Mouse (Mus musculus) MEL (cell line): ENCODE results near the gene Eef2. TPM values are rescaled to one million over a fixed set of nuclear protein-coding genes. Genes with fewer than 3 reads are reported as not detected.

ENCODE experiments used
- DNase-seq: peaks from one replicate; pipeline ENCODE4 v3.0.0; 2011; ENCODE audit warnings: low read depth, low spot score
- H3K27ac ChIP-seq: 2 replicates; pipeline ENCODE4 v1.5.1; 2012; ENCODE audit warnings: low read depth, mild to moderate bottlenecking, control low read depth, low read length, moderate library complexity; ENCODE audit not compliant: control insufficient read depth
- H3K27me3 ChIP-seq, 2 experiments: fragments of 150-350 bp in 1 of 2; sonication (generic) in 1 of 2; 2 replicates each; pipeline ENCODE4 v1.6.1; 2012; ENCODE audit warnings: low read length in 2 of 2, mild to moderate bottlenecking in 2 of 2, improper control_type of control experiment in 1 of 2, moderate library complexity in 1 of 2; ENCODE audit not compliant: insufficient read depth in 2 of 2, control insufficient read depth in 1 of 2
- H3K36me3 ChIP-seq, 2 experiments: 2 replicates each; pipeline ENCODE4 v1.6.1; 2012 to 2014; ENCODE audit warnings: low read length in 2 of 2, improper control_type of control experiment in 1 of 2, inconsistent platforms in 1 of 2, mild to moderate bottlenecking in 1 of 2; ENCODE audit not compliant: insufficient read depth in 2 of 2, control insufficient read depth in 1 of 2
- H3K4me1 ChIP-seq, 2 experiments: fragments of 150-350 bp in 1 of 2; sonication (generic) in 1 of 2; 2 replicates each; pipeline ENCODE4 v1.6.1; 2012; ENCODE audit warnings: low read length in 2 of 2, improper control_type of control experiment in 1 of 2, mild to moderate bottlenecking in 1 of 2; ENCODE audit not compliant: insufficient read depth in 2 of 2, control insufficient read depth in 1 of 2
- H3K4me3 ChIP-seq, 2 experiments: fragments of 150-350 bp in 1 of 2; sonication (generic) in 1 of 2; 2 replicates each; pipeline ENCODE4 v1.5.1; 2012; ENCODE audit warnings: low read depth in 2 of 2, low read length in 2 of 2, mild to moderate bottlenecking in 2 of 2, moderate library complexity in 2 of 2, control low read depth in 1 of 2, improper control_type of control experiment in 1 of 2; ENCODE audit not compliant: control insufficient read depth in 1 of 2, insufficient read depth in 1 of 2
- H3K79me2 ChIP-seq: 2 replicates; pipeline ENCODE4 v1.6.1; 2012; ENCODE audit warnings: mild to moderate bottlenecking, low read length, moderate library complexity; ENCODE audit not compliant: control insufficient read depth, poor library complexity, insufficient read depth
- H3K9ac ChIP-seq: 2 replicates; pipeline ENCODE4 v1.6.1; 2012; ENCODE audit warnings: low read depth, mild to moderate bottlenecking, control low read depth, low read length, moderate library complexity; ENCODE audit not compliant: control insufficient read depth, poor library complexity, severe bottlenecking
- H3K9me3 ChIP-seq: fragments of 150-350 bp; sonication (generic); replicated peaks from 2 replicates; pipeline ENCODE4 v1.6.1; 2012; ENCODE audit warnings: mild to moderate bottlenecking, low read length, improper control_type of control experiment, moderate library complexity; ENCODE audit not compliant: insufficient read depth
- BHLHE40 ChIP-seq: IDR thresholded peaks from 2 replicates; pipeline ENCODE4 v1.6.1; 2012; ENCODE audit warnings: low read depth, mild to moderate bottlenecking, inconsistent platforms, low read length, improper control_type of control experiment, borderline replicate concordance
- CHD1 ChIP-seq: IDR thresholded peaks from 2 replicates; pipeline ENCODE4 v1.6.1; 2012; ENCODE audit warnings: low read depth, mild to moderate bottlenecking, inconsistent platforms, low read length, improper control_type of control experiment
- CHD2 ChIP-seq: IDR thresholded peaks from 2 replicates; pipeline ENCODE4 v1.6.1; 2011; ENCODE audit warnings: low read length, improper control_type of control experiment
- CTCF ChIP-seq, 3 experiments: IDR thresholded peaks in 2 of 3; conservative IDR thresholded peaks in 1 of 3; 2 replicates each; pipeline ENCODE4 v1.5.1; 2011 to 2012; ENCODE audit warnings: low read length in 3 of 3, low read depth in 2 of 3, mild to moderate bottlenecking in 2 of 3, improper control_type of control experiment in 1 of 3, inconsistent platforms in 1 of 3, mixed read lengths in 1 of 3, moderate library complexity in 1 of 3; ENCODE audit not compliant: control insufficient read depth in 1 of 3, insufficient read depth in 1 of 3, poor library complexity in 1 of 3, severe bottlenecking in 1 of 3
- E2F4 ChIP-seq: IDR thresholded peaks from 2 replicates; pipeline ENCODE4 v1.6.1; 2011; ENCODE audit warnings: low read depth, low read length, improper control_type of control experiment, borderline replicate concordance
- ELF1 ChIP-seq: IDR thresholded peaks from 2 replicates; pipeline ENCODE4 v1.6.1; 2014; ENCODE audit warnings: low read depth, mild to moderate bottlenecking, inconsistent platforms, low read length, improper control_type of control experiment, moderate library complexity
- EP300 ChIP-seq, 2 experiments: IDR thresholded peaks; 2 replicates each; pipeline ENCODE4 v1.6.1; 2011; ENCODE audit warnings: improper control_type of control experiment in 2 of 2, low read length in 2 of 2, low read depth in 1 of 2, mild to moderate bottlenecking in 1 of 2
- ETS1 ChIP-seq: IDR thresholded peaks from 2 replicates; pipeline ENCODE4 v1.6.1; 2012; ENCODE audit warnings: low read depth, mild to moderate bottlenecking, inconsistent platforms, low read length, improper control_type of control experiment, moderate library complexity
- GABPA ChIP-seq: IDR thresholded peaks from 2 replicates; pipeline ENCODE4 v1.6.1; 2012; ENCODE audit warnings: low read depth, mild to moderate bottlenecking, inconsistent platforms, low read length, improper control_type of control experiment, moderate library complexity
- GATA1 ChIP-seq: IDR thresholded peaks from 2 replicates; pipeline ENCODE4 v1.6.1; 2011; ENCODE audit warnings: low read depth, low read length, improper control_type of control experiment
- HCFC1 ChIP-seq: IDR thresholded peaks from 2 replicates; pipeline ENCODE4 v1.6.1; 2012; ENCODE audit warnings: low read depth, mild to moderate bottlenecking, inconsistent platforms, low read length, improper control_type of control experiment, moderate library complexity
- JUND ChIP-seq: IDR thresholded peaks from 2 replicates; pipeline ENCODE4 v1.6.1; 2011; ENCODE audit warnings: low read depth, mild to moderate bottlenecking, improper control_type of control experiment, low read length
- KAT2A ChIP-seq: conservative IDR thresholded peaks from 2 replicates; pipeline ENCODE4 v1.6.1; 2012; ENCODE audit warnings: low read depth, low read length, improper control_type of control experiment, inconsistent platforms
- MAFK ChIP-seq: IDR thresholded peaks from 2 replicates; pipeline ENCODE4 v1.6.1; 2011; ENCODE audit warnings: low read depth, mild to moderate bottlenecking, low read length, improper control_type of control experiment, borderline replicate concordance
- MAX ChIP-seq: IDR thresholded peaks from 2 replicates; pipeline ENCODE4 v1.6.1; 2011; ENCODE audit warnings: low read length, improper control_type of control experiment
- MEF2A ChIP-seq: IDR thresholded peaks from 2 replicates; pipeline ENCODE4 v1.6.1; 2014; ENCODE audit warnings: low read depth, mild to moderate bottlenecking, inconsistent platforms, low read length, improper control_type of control experiment; ENCODE audit not compliant: poor library complexity, insufficient replicate concordance, severe bottlenecking; ENCODE audit errors: extremely low read depth
- MXI1 ChIP-seq: IDR thresholded peaks from 2 replicates; pipeline ENCODE4 v1.6.1; 2011; ENCODE audit warnings: mild to moderate bottlenecking, low read depth, low read length, improper control_type of control experiment
- MYB ChIP-seq: IDR thresholded peaks from 2 replicates; pipeline ENCODE4 v1.6.1; 2011; ENCODE audit warnings: mild to moderate bottlenecking, low read depth, low read length, improper control_type of control experiment
- NELFE ChIP-seq: IDR thresholded peaks from 2 replicates; pipeline ENCODE4 v1.6.1; 2011; ENCODE audit warnings: low read depth, low read length, improper control_type of control experiment
- NRF1 ChIP-seq: IDR thresholded peaks from 2 replicates; pipeline ENCODE4 v1.6.1; 2014; ENCODE audit warnings: low read depth, mild to moderate bottlenecking, inconsistent platforms, low read length, improper control_type of control experiment, moderate library complexity; ENCODE audit not compliant: poor library complexity, insufficient read depth, severe bottlenecking
- POLR2A ChIP-seq, 2 experiments: IDR thresholded peaks; 2 replicates each; pipeline ENCODE4 v1.6.1; 2011 to 2012; ENCODE audit warnings: low read length in 2 of 2, mild to moderate bottlenecking in 2 of 2, control low read depth in 1 of 2, improper control_type of control experiment in 1 of 2, low read depth in 1 of 2, moderate library complexity in 1 of 2; ENCODE audit not compliant: control insufficient read depth in 1 of 2, insufficient read depth in 1 of 2, poor library complexity in 1 of 2
- POLR2AphosphoS2 ChIP-seq: IDR thresholded peaks from 2 replicates; pipeline ENCODE4 v1.6.1; 2011; ENCODE audit warnings: low read length, improper control_type of control experiment
- POLR2AphosphoS5 ChIP-seq: IDR thresholded peaks from 2 replicates; pipeline ENCODE4 v1.6.1; 2012; ENCODE audit warnings: low read depth, borderline replicate concordance, mild to moderate bottlenecking, inconsistent platforms, low read length, moderate library complexity, mixed read lengths
- RAD21 ChIP-seq: IDR thresholded peaks from 2 replicates; pipeline ENCODE4 v1.6.1; 2011; ENCODE audit warnings: mild to moderate bottlenecking, low read depth, low read length, improper control_type of control experiment
- RCOR1 ChIP-seq: IDR thresholded peaks from 2 replicates; pipeline ENCODE4 v1.6.1; 2012; ENCODE audit warnings: low read depth, mild to moderate bottlenecking, inconsistent platforms, low read length, improper control_type of control experiment
- SIN3A ChIP-seq: IDR thresholded peaks from 2 replicates; pipeline ENCODE4 v1.6.1; 2012; ENCODE audit warnings: low read length, improper control_type of control experiment, inconsistent platforms
- SMC3 ChIP-seq: IDR thresholded peaks from 2 replicates; pipeline ENCODE4 v1.6.1; 2011; ENCODE audit warnings: low read depth, low read length, improper control_type of control experiment
- TAL1 ChIP-seq: IDR thresholded peaks from 2 replicates; pipeline ENCODE4 v1.6.1; 2012; ENCODE audit warnings: mild to moderate bottlenecking, inconsistent platforms, low read length, moderate library complexity, mixed read lengths
- TBP ChIP-seq: IDR thresholded peaks from 2 replicates; pipeline ENCODE4 v1.8.0; 2011; ENCODE audit warnings: low read depth, low read length, improper control_type of control experiment
- TCF12 ChIP-seq: IDR thresholded peaks from 2 replicates; pipeline ENCODE4 v1.6.1; 2014; ENCODE audit warnings: low read depth, mild to moderate bottlenecking, inconsistent platforms, low read length, improper control_type of control experiment, moderate library complexity
- UBTF ChIP-seq: IDR thresholded peaks from 2 replicates; pipeline ENCODE4 v1.6.1; 2012; ENCODE audit warnings: low read depth, mild to moderate bottlenecking, inconsistent platforms, low read length, improper control_type of control experiment, moderate library complexity, borderline replicate concordance; ENCODE audit not compliant: insufficient read depth
- USF1 ChIP-seq: IDR thresholded peaks from 2 replicates; pipeline ENCODE4 v1.6.1; 2014; ENCODE audit warnings: low read depth, mild to moderate bottlenecking, inconsistent platforms, low read length, improper control_type of control experiment, moderate library complexity
- ZC3H11A ChIP-seq: IDR thresholded peaks from 2 replicates; pipeline ENCODE4 v1.6.1; 2012; ENCODE audit warnings: low read depth, mild to moderate bottlenecking, inconsistent platforms, low read length, improper control_type of control experiment
- ZKSCAN1 ChIP-seq: IDR thresholded peaks from 2 replicates; pipeline ENCODE4 v1.6.1; 2012; ENCODE audit warnings: low read depth, mild to moderate bottlenecking, inconsistent platforms, low read length, improper control_type of control experiment, moderate library complexity
- ZNF384 ChIP-seq: IDR thresholded peaks from 2 replicates; pipeline ENCODE4 v1.6.1; 2012; ENCODE audit warnings: low read depth, mild to moderate bottlenecking, inconsistent platforms, low read length, improper control_type of control experiment
- polyA plus RNA-seq, 2 experiments: library from polyadenylated mRNA; stranded (reverse) in 1 of 2; unstranded in 1 of 2; fragments of >175 nt in 1 of 2; fragments of >200 nt in 1 of 2; gene quantifications; 2 replicates each; pipeline versions ENCODE4 v1.2.1 to v1.2.4; 2012; ENCODE audit warnings: low replicate concordance in 2 of 2, low read depth in 1 of 2; ENCODE audit not compliant: insufficient read length in 2 of 2, insufficient read depth in 1 of 2, missing spikeins in 1 of 2
- total RNA-seq: library from RNA; depleted of rRNA; stranded (reverse); fragments of 300-350 nt; gene quantifications from 2 replicates; pipeline ENCODE4 v1.2.3, GENCODE M21; 2012

Eef2 gene
- total and polyA plus RNA-seq, 3 experiments: 2,863 to 4,586 (median 3,442) TPM

- Histone ChIP-seq H3K27me3 (no peaks in the 10 kb centered on the region), H3K36me3 (peaks cover 6 to 10% of the 10 kb centered on the region in 2 experiments), H3K79me2 (peaks cover 33% of the 10 kb centered on the region), H3K4me1 (peaks cover 0 to 19% of the 10 kb centered on the region in 2 experiments; a peak in 2 of 4 replicates), H3K9ac (peak within 1 kb of the TSS; percentile 86), H3K27ac (peak within 1 kb of the TSS; percentile 89), H3K9me3 (no peaks in the 10 kb centered on the region), H3K4me3 (peak within 1 kb of the TSS; percentile 58 to 82)
- peak; percentile 99 for DNase-seq
- no peak; the same call in 1 of the 2 replicates for TF ChIP-seq USF1
- TF ChIP-seq TBP: peak; percentile 41; the same call in 1 of the 2 replicates
- TF ChIP-seq MAFK: no peak
- no peak for TF ChIP-seq UBTF
- peak; percentile 92 for TF ChIP-seq CHD2
- peak; percentile 23; the same call in 1 of the 2 replicates for TF ChIP-seq SMC3
- TF ChIP-seq POLR2AphosphoS5: peak; percentile 95
- TF ChIP-seq RAD21: no peak
- TF ChIP-seq ETS1: peak; percentile 17; the same call in 1 of the 2 replicates
- peak; percentile 100 for TF ChIP-seq POLR2AphosphoS2
- no peak; the same call in 1 of the 2 replicates for TF ChIP-seq BHLHE40
- no peak for TF ChIP-seq MEF2A
- TF ChIP-seq EP300 (IDR thresholded peaks at IDR 0.05; ENCODE audit: low read depth in 1 of 2, low read length in 2 of 2): peak in 1 of 2 experiments; percentile 1; a peak in 1 of 4 replicates
- peak; percentile 14 to 96; a peak in 3 of 4 replicates for TF ChIP-seq POLR2A (IDR thresholded peaks at IDR 0.05; ENCODE audit: control insufficient read depth in 1 of 2, insufficient read depth in 1 of 2, low read depth in 1 of 2, low read length in 2 of 2, poor library complexity in 1 of 2)
- peak; percentile 94 for TF ChIP-seq HCFC1
- peak; percentile 89 for TF ChIP-seq JUND
- TF ChIP-seq NRF1: peak; percentile 83
- no peak for TF ChIP-seq CTCF (IDR thresholded peaks at IDR 0.05 in 2 of 3, conservative IDR thresholded peaks at IDR 0.05 in 1 of 3; ENCODE audit: control insufficient read depth in 1 of 3, insufficient read depth in 1 of 3, low read depth in 2 of 3, low read length in 3 of 3, poor library complexity in 1 of 3, severe bottlenecking in 1 of 3)
- peak; percentile 52; the same call in 1 of the 2 replicates for TF ChIP-seq MYB
- peak; percentile 86 for TF ChIP-seq KAT2A
- peak; percentile 86 for TF ChIP-seq MXI1
- peak; percentile 82 for TF ChIP-seq ZKSCAN1
- TF ChIP-seq GATA1: no peak
- no peak for TF ChIP-seq GABPA
- peak; percentile 65 for TF ChIP-seq NELFE
- TF ChIP-seq ZNF384: no peak
- peak; percentile 96 for TF ChIP-seq ELF1
- peak; percentile 89 for TF ChIP-seq SIN3A
- peak; percentile 36; the same call in 1 of the 2 replicates for TF ChIP-seq TCF12
- no peak for TF ChIP-seq TAL1
- peak; percentile 35; the same call in 1 of the 2 replicates for TF ChIP-seq RCOR1
- no peak for TF ChIP-seq CHD1
- peak; percentile 67; the same call in 1 of the 2 replicates for TF ChIP-seq MAX
- no peak for TF ChIP-seq E2F4
- TF ChIP-seq ZC3H11A: no peak
Observed at GRCm38 (mm10) chr10:81182336-81183333, 6.2 kb downstream of the Eef2 start, which contains the start of gene Dapk3. Gene Dapk3 (plus strand): TSS chr10:81183005.
